Mouse (Mus musculus) monocyte, adult 2 months (primary cell): ENCODE measurements around the gene Smarcc2.
A peak's percentile ranks its signal among the peaks of the same experiment; 100 is the strongest.
"Not testable (repeated sequence)": the region's sequence is repeated elsewhere in the genome, so short reads cannot be mapped to it uniquely, and the experiment has no call there.

Experiments used
- DNase-seq, 2 experiments: peaks; one replicate each; pipeline ENCODE4 v3.0.0; 2022; ENCODE audit warnings: low spot score in 2 of 2, low read depth in 1 of 2

The Smarcc2 gene

GRCm38 (mm10) chr10:128441324-128442119 is 17.5 kb upstream of the Smarcc2 start:
- DNase-seq, result no peak

- DNase-seq, result no peak
These were observed 16.3 kb upstream of the Smarcc2 start for GRCm38 (mm10) chr10:128442718-128443117.

- DNase-seq, result no peak
These were observed 14.7 kb upstream of the Smarcc2 start for GRCm38 (mm10) chr10:128444354-128444753.

- no peak for DNase-seq
These were observed 13.6 kb upstream of the Smarcc2 start for GRCm38 (mm10) chr10:128445407-128445806.

- DNase-seq, result no peak
These were observed 8.0 kb upstream of the Smarcc2 start for GRCm38 (mm10) chr10:128451014-128451413.

- DNase-seq, result no peak
These were observed 4.6 kb upstream of the Smarcc2 start for GRCm38 (mm10) chr10:128454471-128454870.

GRCm38 (mm10) chr10:128455280-128455679 is 3.8 kb upstream of the Smarcc2 start:
- DNase-seq, result peak; percentile 12 to 25

GRCm38 (mm10) chr10:128457676-128458075 is 1.4 kb upstream of the Smarcc2 start:
- no peak for DNase-seq

- peak; percentile 65 to 81 for DNase-seq
These were observed 715 bp upstream of the Smarcc2 start for GRCm38 (mm10) chr10:128458348-128458718.

GRCm38 (mm10) chr10:128459409-128460269 is 591 bp downstream of the Smarcc2 start:
- DNase-seq, result no peak

GRCm38 (mm10) chr10:128460270-128460630 is 1.2 kb downstream of the Smarcc2 start:
- DNase-seq, result no peak

- DNase-seq, result no peak
These were observed 15.3 kb downstream of the Smarcc2 start for GRCm38 (mm10) chr10:128474366-128474765.

GRCm38 (mm10) chr10:128486370-128486769 is 27.3 kb downstream of the Smarcc2 start:
- DNase-seq, result no peak

GRCm38 (mm10) chr10:128487861-128488712 is 29.0 kb downstream of the Smarcc2 start:
- DNase-seq, result no peak

GRCm38 (mm10) chr10:128488776-128489175 is 29.7 kb downstream of the Smarcc2 start:
- DNase-seq, result no peak

- peak in 1 of 2 experiments; percentile 16 for DNase-seq
These were observed 30.3 kb downstream of the Smarcc2 start for GRCm38 (mm10) chr10:128489380-128489779.

GRCm38 (mm10) chr10:128489785-128490184 is 30.7 kb downstream of the Smarcc2 start:
- no peak for DNase-seq

- no peak for DNase-seq
These were observed 31.2 kb downstream of the Smarcc2 start for GRCm38 (mm10) chr10:128490232-128490631.

- DNase-seq, result no peak
These were observed 31.9 kb downstream of the Smarcc2 start for GRCm38 (mm10) chr10:128490912-128491311.

- no peak for DNase-seq
These were observed 32.4 kb downstream of the Smarcc2 start for GRCm38 (mm10) chr10:128491495-128491894.

GRCm38 (mm10) chr10:128492051-128492450 is 33.0 kb downstream of the Smarcc2 start:
- not testable (repeated sequence) for DNase-seq
